Mouse (Mus musculus) liver, embryonic 14.5 days (tissue): Measurements from ENCODE around the gene Tmem11. TPM values are rescaled to one million over a fixed set of nuclear protein-coding genes. Genes with fewer than 3 reads are reported as not detected.

Experiments used
- ATAC-seq: fragments of 200-750 bp; cut with Nextera tagmentation; 2 replicates; pipeline ENCODE4 v1.8.0; 2017; ENCODE audit warnings: moderate number of reproducible peaks, mild to moderate bottlenecking, moderate library complexity; ENCODE audit not compliant: insufficient read depth
- DNase-seq, 3 experiments: peaks; one replicate each; pipeline ENCODE4 v3.0.0-alpha.2; 2012 to 2013; ENCODE audit warnings: low read depth in 3 of 3, low spot score in 3 of 3
- H3K27ac ChIP-seq: fragments of 300-500 bp; sonication (generic); 2 replicates; pipeline ENCODE4 v1.5.1; 2014; ENCODE audit warnings: moderate library complexity, mild to moderate bottlenecking, control low read depth, inconsistent platforms
- H3K27me3 ChIP-seq: fragments of 300-500 bp; sonication (generic); 2 replicates; pipeline ENCODE4 v1.6.1; 2014; ENCODE audit warnings: mild to moderate bottlenecking, low read length, moderate library complexity; ENCODE audit not compliant: control insufficient read depth, insufficient read depth
- H3K36me3 ChIP-seq: fragments of 300-500 bp; sonication (generic); replicated peaks from 2 replicates; pipeline ENCODE4 v1.6.1; 2014; ENCODE audit warnings: low read depth; ENCODE audit not compliant: control insufficient read depth, insufficient read depth
- H3K4me1 ChIP-seq, 2 experiments: fragments of 200-500 bp in 1 of 2; fragments of 300-500 bp in 1 of 2; sonication (generic) in 1 of 2; replicated peaks; 2 replicates each; pipeline ENCODE4 v1.6.1; 2012 to 2014; ENCODE audit warnings: antibody characterized with exemption in 1 of 2, inconsistent platforms in 1 of 2, low read length in 1 of 2; ENCODE audit not compliant: control insufficient read depth in 2 of 2, insufficient read depth in 2 of 2
- H3K4me2 ChIP-seq: fragments of 300-500 bp; sonication (generic); 2 replicates; pipeline ENCODE4 v1.6.1; 2014; ENCODE audit warnings: low read depth, mild to moderate bottlenecking, control low read depth, moderate library complexity
- H3K4me3 ChIP-seq, 2 experiments: fragments of 200-500 bp in 1 of 2; fragments of 300-500 bp in 1 of 2; sonication (generic) in 1 of 2; 2 replicates each; pipeline ENCODE4 v1.5.1; 2012 to 2014; ENCODE audit warnings: low read depth in 2 of 2, low read length in 2 of 2, mild to moderate bottlenecking in 2 of 2, control low read depth in 1 of 2, inconsistent platforms in 1 of 2, moderate library complexity in 1 of 2; ENCODE audit not compliant: insufficient read depth in 1 of 2
- H3K9ac ChIP-seq: fragments of 300-500 bp; sonication (generic); replicated peaks from 2 replicates; pipeline ENCODE4 v1.6.1; 2014; ENCODE audit warnings: mild to moderate bottlenecking, control low read depth, moderate library complexity
- H3K9me3 ChIP-seq: fragments of 300-500 bp; sonication (generic); 2 replicates; pipeline ENCODE4 v1.6.1; 2016; ENCODE audit warnings: low read length, mixed read lengths; ENCODE audit not compliant: control insufficient read depth
- CTCF ChIP-seq: IDR thresholded peaks from 2 replicates; pipeline ENCODE4 v1.5.1; 2016; ENCODE audit warnings: antibody characterized with exemption, low read depth, control low read depth
- EP300 ChIP-seq: IDR thresholded peaks from 2 replicates; pipeline ENCODE4 v1.6.1; 2016; ENCODE audit warnings: antibody characterized with exemption, low read depth
- WGBS: fragments of 180-500 bp; shearing (Covaris S2); extraction: QIAGEN DNeasy Blood & Tissue Kit; methylation state at CpG from one replicate; pipeline ENCODE4 v1.1.7; 2014; ENCODE audit not compliant: insufficient replicate concordance; 5-methylcytosine and 5-hydroxymethylcytosine counted together
- polyA plus RNA-seq, 2 experiments: library from polyadenylated mRNA; depleted of rRNA in 1 of 2; stranded (reverse) in 1 of 2; unstranded in 1 of 2; fragments of >200 nt; fragmentation: Nextera tagmentation in 1 of 2; extraction: Ambion mirVana in 1 of 2; gene quantifications; 2 replicates each; pipeline versions ENCODE4 v1.2.1 to v1.2.3; 2012 to 2014

Gene Tmem11
- polyA plus RNA-seq, 2 experiments, result 25.1 to 30.9 TPM

- Histone ChIP-seq H3K9ac (peak overlapping the region; percentile 96), H3K4me1 (peaks cover 17 to 27% of the 10 kb centered on the region in 2 experiments), H3K27ac (peak overlapping the region; percentile 91), H3K4me2 (peak overlapping the region; percentile 95), H3K27me3 (no peaks in the 10 kb centered on the region), H3K4me3 (peak overlapping the region; percentile 96 to 99), H3K9me3 (no peaks in the 10 kb centered on the region), H3K36me3 (no peaks in the 10 kb centered on the region)
- no peak for ATAC-seq
- DNase-seq, result no peak
- TF ChIP-seq EP300, result no peak
- TF ChIP-seq CTCF, result no peak
- WGBS, result 24% methylated on average over 7 of the region's 7 CpGs
These were observed 33.5 kb upstream of the Tmem11 start for GRCm38 (mm10) chr11:60912525-60912973.

GRCm38 (mm10) chr11:60909626-60910025 lies 30.6 kb upstream of the Tmem11 start:
- DNase-seq (no peak), ATAC-seq (no peak)
- Histone ChIP-seq H3K36me3 (peaks cover 10% of the 10 kb centered on the region), H3K4me1 (peaks cover 17 to 18% of the 10 kb centered on the region in 2 experiments), H3K9ac (no peak overlapping the region), H3K27me3 (no peaks in the 10 kb centered on the region), H3K9me3 (no peaks in the 10 kb centered on the region), H3K27ac (no peak overlapping the region), H3K4me3 (no peak overlapping the region), H3K4me2 (no peak overlapping the region)
- TF ChIP-seq CTCF (no peak), EP300 (no peak)
- 79% methylated on average over 1 of the region's 1 CpGs for WGBS

DNA sequence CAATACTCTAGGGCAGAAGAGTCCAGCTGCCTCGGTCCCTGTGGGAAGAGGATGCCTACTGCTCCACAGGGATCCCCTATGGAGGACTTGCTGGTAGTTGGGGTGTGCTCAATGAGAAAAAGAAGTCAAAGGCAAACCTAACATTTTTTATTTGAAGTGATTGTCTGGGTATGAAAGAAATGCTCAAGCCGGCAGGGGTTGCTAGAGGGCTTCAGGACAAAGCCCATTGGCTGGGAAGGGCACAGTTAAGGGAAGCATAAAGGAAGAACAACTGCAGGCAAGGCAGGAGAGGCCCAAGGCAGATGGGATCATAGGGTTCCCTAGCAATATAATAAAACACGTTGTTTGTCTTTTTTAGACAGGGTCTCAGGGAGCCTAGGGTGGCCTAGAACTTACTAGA lies 29.0 kb upstream of the Tmem11 start:
- Histone ChIP-seq H3K4me1 (peaks cover 10 to 13% of the 10 kb centered on the region in 2 experiments), H3K4me2 (no peak overlapping the region), H3K9me3 (no peaks in the 10 kb centered on the region), H3K36me3 (peaks cover 13% of the 10 kb centered on the region), H3K4me3 (no peak overlapping the region), H3K27ac (no peak overlapping the region), H3K9ac (no peak overlapping the region), H3K27me3 (no peaks in the 10 kb centered on the region)
- WGBS, result 54% methylated on average over 3 of the region's 3 CpGs
- no peak for DNase-seq
- TF ChIP-seq EP300, result no peak
- TF ChIP-seq CTCF, result peak; percentile 31; the same call in 1 of the 2 replicates
- no peak for ATAC-seq

GRCm38 (mm10) chr11:60906449-60906848 lies 27.4 kb upstream of the Tmem11 start:
- no peak overlapping the region for H3K27ac ChIP-seq
- peaks cover 0 to 2% of the 10 kb centered on the region in 2 experiments; a peak in 1 of 4 replicates for H3K4me1 ChIP-seq
- H3K4me3 ChIP-seq, result no peak overlapping the region
- ATAC-seq (no peak), DNase-seq (no peak)
- H3K4me2 ChIP-seq, result no peak overlapping the region
- no peak for TF ChIP-seq EP300
- TF ChIP-seq CTCF, result no peak
- H3K27me3 ChIP-seq, result no peaks in the 10 kb centered on the region
- H3K9ac ChIP-seq, result no peak overlapping the region
- no peaks in the 10 kb centered on the region for H3K9me3 ChIP-seq
- WGBS, result 81% methylated on average over 4 of the region's 4 CpGs
- H3K36me3 ChIP-seq, result peaks cover 13% of the 10 kb centered on the region

- no peak for TF ChIP-seq EP300
- no peak for TF ChIP-seq CTCF
- WGBS, result 71% methylated on average over 10 of the region's 10 CpGs
- no peak overlapping the region for H3K4me2 ChIP-seq
These were observed 26.5 kb upstream of the Tmem11 start for GRCm38 (mm10) chr11:60905407-60906120.

More at GRCm38 (mm10) chr11:60905407-60906120, 26.5 kb upstream of the Tmem11 start:
- Histone ChIP-seq H3K4me3 (no peak overlapping the region), H3K27ac (no peak overlapping the region), H3K27me3 (no peaks in the 10 kb centered on the region), H3K9me3 (no peaks in the 10 kb centered on the region), H3K4me1 (no peaks in the 10 kb centered on the region), H3K9ac (no peak overlapping the region), H3K36me3 (peaks cover 13% of the 10 kb centered on the region)
- DNase-seq (no peak), ATAC-seq (no peak)
